Mouse (Mus musculus): Measurements from ENCODE around the gene Commd1.

- TF ChIP-seq CTCF (IDR thresholded peaks at IDR 0.05) (peak; percentile 90), POLR2A (IDR thresholded peaks at IDR 0.05; ENCODE audit: insufficient read depth, low read depth, low read length) (peak; percentile 88)
Measured at GRCm38 (mm10) chr11:22981984-22982757, at the start of gene Commd1, which contains the start of gene Gm28048.
